Mouse (Mus musculus) liver, embryonic 14.5 days (tissue): Measurements from ENCODE around the gene Igsf21.

ENCODE experiments used
- CTCF ChIP-seq: IDR thresholded peaks from 2 replicates; pipeline ENCODE4 v1.5.1; 2016; ENCODE audit warnings: antibody characterized with exemption, low read depth, control low read depth
- EP300 ChIP-seq: IDR thresholded peaks from 2 replicates; pipeline ENCODE4 v1.6.1; 2016; ENCODE audit warnings: antibody characterized with exemption, low read depth

- TF ChIP-seq CTCF (no peak), EP300 (no peak)
Measured at GRCm38 (mm10) chr4:140060251-140060650, 186.3 kb downstream of the Igsf21 start.
